Mouse (Mus musculus) embryonic fibroblast, embryonic 13.5 days (primary cell): ENCODE data around the gene Med31.

ENCODE experiments used
- CTCF ChIP-seq: IDR thresholded peaks from 2 replicates; pipeline ENCODE4 v1.5.1; 2011; ENCODE audit warnings: mild to moderate bottlenecking, control low read depth, low read length, moderate library complexity, borderline replicate concordance; ENCODE audit not compliant: insufficient read depth
- POLR2A ChIP-seq: IDR thresholded peaks from 2 replicates; pipeline ENCODE4 v1.6.1; 2011; ENCODE audit warnings: low read depth, mild to moderate bottlenecking, control low read depth, low read length, moderate library complexity

- TF ChIP-seq POLR2A = no peak
- no peak for TF ChIP-seq CTCF
Observed at GRCm38 (mm10) chr11:72232991-72233390, 17.6 kb upstream of the Med31 start.
